Mouse (Mus musculus) MEL (cell line): ENCODE data around the gene Ccdc3.

Source experiments
- BHLHE40 ChIP-seq: IDR thresholded peaks from 2 replicates; pipeline ENCODE4 v1.6.1; 2012; ENCODE audit warnings: low read depth, mild to moderate bottlenecking, inconsistent platforms, low read length, improper control_type of control experiment, borderline replicate concordance
- CTCF ChIP-seq, 3 experiments: IDR thresholded peaks in 2 of 3; conservative IDR thresholded peaks in 1 of 3; 2 replicates each; pipeline ENCODE4 v1.5.1; 2011 to 2012; ENCODE audit warnings: low read length in 3 of 3, low read depth in 2 of 3, mild to moderate bottlenecking in 2 of 3, improper control_type of control experiment in 1 of 3, inconsistent platforms in 1 of 3, mixed read lengths in 1 of 3, moderate library complexity in 1 of 3; ENCODE audit not compliant: control insufficient read depth in 1 of 3, insufficient read depth in 1 of 3, poor library complexity in 1 of 3, severe bottlenecking in 1 of 3
- GATA1 ChIP-seq: IDR thresholded peaks from 2 replicates; pipeline ENCODE4 v1.6.1; 2011; ENCODE audit warnings: low read depth, low read length, improper control_type of control experiment
- HCFC1 ChIP-seq: IDR thresholded peaks from 2 replicates; pipeline ENCODE4 v1.6.1; 2012; ENCODE audit warnings: low read depth, mild to moderate bottlenecking, inconsistent platforms, low read length, improper control_type of control experiment, moderate library complexity
- MAX ChIP-seq: IDR thresholded peaks from 2 replicates; pipeline ENCODE4 v1.6.1; 2011; ENCODE audit warnings: low read length, improper control_type of control experiment
- MEF2A ChIP-seq: IDR thresholded peaks from 2 replicates; pipeline ENCODE4 v1.6.1; 2014; ENCODE audit warnings: low read depth, mild to moderate bottlenecking, inconsistent platforms, low read length, improper control_type of control experiment; ENCODE audit not compliant: poor library complexity, insufficient replicate concordance, severe bottlenecking; ENCODE audit errors: extremely low read depth
- MYC ChIP-seq: IDR thresholded peaks from 2 replicates; pipeline ENCODE4 v1.6.1; 2011; ENCODE audit warnings: low read depth, mild to moderate bottlenecking, low read length, improper control_type of control experiment, moderate library complexity
- NELFE ChIP-seq: IDR thresholded peaks from 2 replicates; pipeline ENCODE4 v1.6.1; 2011; ENCODE audit warnings: low read depth, low read length, improper control_type of control experiment
- POLR2A ChIP-seq, 2 experiments: IDR thresholded peaks; 2 replicates each; pipeline ENCODE4 v1.6.1; 2011 to 2012; ENCODE audit warnings: low read length in 2 of 2, mild to moderate bottlenecking in 2 of 2, control low read depth in 1 of 2, improper control_type of control experiment in 1 of 2, low read depth in 1 of 2, moderate library complexity in 1 of 2; ENCODE audit not compliant: control insufficient read depth in 1 of 2, insufficient read depth in 1 of 2, poor library complexity in 1 of 2
- POLR2AphosphoS2 ChIP-seq: IDR thresholded peaks from 2 replicates; pipeline ENCODE4 v1.6.1; 2011; ENCODE audit warnings: low read length, improper control_type of control experiment
- UBTF ChIP-seq: IDR thresholded peaks from 2 replicates; pipeline ENCODE4 v1.6.1; 2012; ENCODE audit warnings: low read depth, mild to moderate bottlenecking, inconsistent platforms, low read length, improper control_type of control experiment, moderate library complexity, borderline replicate concordance; ENCODE audit not compliant: insufficient read depth
- ZC3H11A ChIP-seq: IDR thresholded peaks from 2 replicates; pipeline ENCODE4 v1.6.1; 2012; ENCODE audit warnings: low read depth, mild to moderate bottlenecking, inconsistent platforms, low read length, improper control_type of control experiment
- ZMIZ1 ChIP-seq: IDR thresholded peaks from 2 replicates; pipeline ENCODE4 v1.6.1; 2012; ENCODE audit warnings: low read depth, mild to moderate bottlenecking, inconsistent platforms, low read length, improper control_type of control experiment, moderate library complexity
- ZNF384 ChIP-seq: IDR thresholded peaks from 2 replicates; pipeline ENCODE4 v1.6.1; 2012; ENCODE audit warnings: low read depth, mild to moderate bottlenecking, inconsistent platforms, low read length, improper control_type of control experiment

DNA sequence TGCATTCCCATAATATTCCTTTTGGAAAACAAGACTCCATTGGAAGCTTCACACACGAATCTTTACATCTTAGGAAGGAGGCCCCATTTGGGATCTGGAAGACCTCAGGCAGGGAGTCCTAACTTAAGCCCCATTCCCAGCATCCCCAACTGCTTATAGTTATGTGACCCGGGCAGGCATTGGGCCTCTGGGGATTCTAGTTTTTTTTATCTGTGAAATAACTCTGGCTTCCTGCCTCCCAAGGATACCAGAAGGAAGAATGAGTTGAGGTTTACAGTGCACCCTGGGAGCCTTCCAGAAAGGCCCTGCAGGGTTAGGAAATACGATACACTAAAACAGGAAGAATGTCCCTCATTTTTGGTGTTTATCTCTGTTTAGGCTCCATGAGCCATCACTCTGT, 8.5 kb upstream of the Ccdc3 start:
- TF ChIP-seq CTCF (IDR thresholded peaks at IDR 0.05 in 2 of 3, conservative IDR thresholded peaks at IDR 0.05 in 1 of 3; ENCODE audit: control insufficient read depth in 1 of 3, insufficient read depth in 1 of 3, low read depth in 2 of 3, low read length in 3 of 3, poor library complexity in 1 of 3, severe bottlenecking in 1 of 3): no peak
- no peak for TF ChIP-seq POLR2A (IDR thresholded peaks at IDR 0.05; ENCODE audit: control insufficient read depth in 1 of 2, insufficient read depth in 1 of 2, low read depth in 1 of 2, low read length in 2 of 2, poor library complexity in 1 of 2)
- no peak for TF ChIP-seq POLR2AphosphoS2
- no peak for TF ChIP-seq ZNF384
- TF ChIP-seq ZC3H11A: no peak
- TF ChIP-seq BHLHE40: no peak
- no peak for TF ChIP-seq GATA1
- no peak for TF ChIP-seq MAX
- no peak for TF ChIP-seq MEF2A
- TF ChIP-seq HCFC1: no peak
- TF ChIP-seq MYC: no peak
- TF ChIP-seq NELFE: no peak
- no peak for TF ChIP-seq ZMIZ1
- no peak for TF ChIP-seq UBTF
